Mouse (Mus musculus) kidney, postnatal 0 days (tissue): ENCODE results near the gene Gtf2e1. TPM values are rescaled to one million over a fixed set of nuclear protein-coding genes. Genes with fewer than 3 reads are reported as not detected.

Experiments
- ATAC-seq: fragments of 200-750 bp; cut with Nextera tagmentation; replicated peaks from 2 replicates; pipeline ENCODE4 v1.8.0; 2017; ENCODE audit warnings: low read depth, moderate number of reproducible peaks, moderate TSS enrichment, moderate library complexity; ENCODE audit not compliant: low FRiP score
- DNase-seq: peaks from one replicate; pipeline ENCODE4 v3.0.0-alpha.2; 2016; ENCODE audit warnings: low spot score
- H3K27ac ChIP-seq: fragments of 300-500 bp; sonication (generic); 2 replicates; pipeline ENCODE4 v1.5.1; 2014; ENCODE audit warnings: mild to moderate bottlenecking
- H3K27me3 ChIP-seq: fragments of 300-500 bp; sonication (generic); 2 replicates; pipeline ENCODE4 v1.6.1; 2014; ENCODE audit warnings: low read length, mixed read lengths; ENCODE audit not compliant: insufficient read depth
- H3K36me3 ChIP-seq: fragments of 300-500 bp; sonication (generic); 2 replicates; pipeline ENCODE4 v1.6.1; 2014; ENCODE audit warnings: low read length, mixed read lengths; ENCODE audit not compliant: insufficient read depth
- H3K4me1 ChIP-seq: fragments of 300-500 bp; sonication (generic); replicated peaks from 2 replicates; pipeline ENCODE4 v1.6.1; 2014; ENCODE audit warnings: antibody characterized with exemption, low read length, mixed read lengths; ENCODE audit not compliant: insufficient read depth
- H3K4me2 ChIP-seq: fragments of 300-500 bp; sonication (generic); 2 replicates; pipeline ENCODE4 v1.6.1; 2014; ENCODE audit warnings: mild to moderate bottlenecking, low read length, moderate library complexity, mixed read lengths
- H3K4me3 ChIP-seq: fragments of 300-500 bp; sonication (generic); replicated peaks from 2 replicates; pipeline ENCODE4 v1.5.1; 2014; ENCODE audit warnings: low read depth, low read length
- H3K9ac ChIP-seq: fragments of 300-500 bp; sonication (generic); 2 replicates; pipeline ENCODE4 v1.6.1; 2014; ENCODE audit warnings: low read depth, low read length
- H3K9me3 ChIP-seq: fragments of 300-500 bp; sonication (generic); replicated peaks from 2 replicates; pipeline ENCODE4 v1.6.1; 2016; ENCODE audit warnings: low read length, inconsistent platforms, mixed read lengths
- CTCF ChIP-seq: IDR thresholded peaks from 2 replicates; pipeline ENCODE4 v1.5.1; 2016; ENCODE audit warnings: antibody characterized with exemption, low read depth, mild to moderate bottlenecking, moderate library complexity
- WGBS: fragments of 180-500 bp; shearing (Covaris S2); extraction: QIAGEN DNeasy Blood & Tissue Kit; methylation state at CpG from one replicate; pipeline ENCODE4 v1.1.7; 2014; 5-methylcytosine and 5-hydroxymethylcytosine counted together
- polyA plus RNA-seq: library from polyadenylated mRNA; unstranded; fragments of >200 nt; fragmentation: Nextera tagmentation; extraction: Ambion mirVana; gene quantifications from 2 replicates; pipeline ENCODE4 v1.2.1, GENCODE M21; 2015

Gtf2e1 gene
- polyA plus RNA-seq, 1 experiment from 2014 or later, result 17.9 TPM

DNA sequence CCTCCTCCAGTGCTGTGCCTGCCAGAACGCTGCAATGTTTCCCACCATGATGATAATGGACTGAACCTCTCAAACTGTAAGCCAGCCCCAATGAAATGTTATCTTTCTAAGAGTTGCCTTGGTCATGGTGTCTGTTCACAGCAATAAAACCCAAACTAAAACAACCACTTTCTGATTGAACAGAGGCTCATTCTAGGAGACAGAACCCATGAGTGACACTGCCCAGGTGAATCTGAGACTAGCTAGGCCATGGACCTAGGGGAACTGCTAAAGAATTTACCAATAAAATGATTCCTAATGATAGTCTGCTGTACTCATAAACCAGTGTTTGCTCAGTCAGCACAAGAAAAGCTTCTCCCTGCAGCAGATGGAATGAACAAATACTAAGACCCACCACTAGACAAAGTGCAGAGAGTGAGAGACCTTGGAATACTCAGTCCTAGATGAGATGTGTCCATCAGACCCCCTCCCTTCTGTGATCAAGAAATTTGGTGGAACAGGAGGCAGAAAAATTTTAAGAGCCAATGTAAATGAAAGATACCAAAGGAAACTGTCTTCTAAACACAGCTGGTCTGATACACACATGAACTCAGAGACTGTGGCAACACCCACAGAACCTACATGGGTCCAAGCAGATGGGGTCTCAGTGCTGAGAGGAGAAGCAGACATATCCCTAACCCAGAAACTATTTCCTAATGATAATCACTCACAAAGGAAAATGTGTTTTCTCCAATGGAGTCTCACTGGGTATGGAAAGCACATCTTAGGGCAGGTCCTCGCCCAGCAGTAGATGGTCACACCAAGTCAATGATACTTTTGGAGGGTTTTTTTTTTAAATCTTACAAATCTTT lies 19.2 kb downstream of the Gtf2e1 start:
- ATAC-seq (no peak), DNase-seq (no peak)
- Histone ChIP-seq H3K4me3 (no peak overlapping the region), H3K27me3 (no peaks in the 10 kb centered on the region), H3K36me3 (peaks cover 30% of the 10 kb centered on the region), H3K9ac (no peak overlapping the region), H3K4me1 (no peaks in the 10 kb centered on the region), H3K4me2 (no peak overlapping the region), H3K9me3 (no peaks in the 10 kb centered on the region), H3K27ac (no peak overlapping the region)
- TF ChIP-seq CTCF, result no peak
- WGBS, result 97% methylated on average over 2 of the region's 2 CpGs

DNA sequence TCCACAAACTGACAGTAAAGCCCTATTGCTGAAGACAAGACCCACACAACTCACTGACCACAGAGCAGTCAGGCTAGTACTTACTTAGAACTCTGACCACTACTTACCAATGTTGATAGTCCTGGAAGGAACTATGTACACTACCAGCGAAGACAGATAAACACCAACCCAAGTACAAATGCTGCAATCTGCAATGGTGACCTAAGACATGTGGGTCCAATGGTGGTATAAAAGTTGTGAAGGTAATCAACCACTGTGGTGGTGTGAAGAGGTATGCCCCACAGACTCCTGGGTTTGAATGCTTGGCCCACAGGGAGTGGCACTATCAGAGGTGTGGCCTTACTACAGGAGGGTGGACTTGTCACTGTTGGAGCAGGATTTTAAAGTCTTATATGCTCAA lies 19.9 kb downstream of the Gtf2e1 start:
- no peaks in the 10 kb centered on the region for H3K9me3 ChIP-seq
- no peak overlapping the region for H3K27ac ChIP-seq
- TF ChIP-seq CTCF, result no peak
- no peak overlapping the region for H3K9ac ChIP-seq
- no peak overlapping the region for H3K4me3 ChIP-seq
- peaks cover 30% of the 10 kb centered on the region for H3K36me3 ChIP-seq
- no peaks in the 10 kb centered on the region for H3K4me1 ChIP-seq
- H3K27me3 ChIP-seq, result no peaks in the 10 kb centered on the region
- WGBS, result 100% methylated on average over 1 of the region's 1 CpGs
- no peak for DNase-seq
- no peak for ATAC-seq
- no peak overlapping the region for H3K4me2 ChIP-seq

DNA sequence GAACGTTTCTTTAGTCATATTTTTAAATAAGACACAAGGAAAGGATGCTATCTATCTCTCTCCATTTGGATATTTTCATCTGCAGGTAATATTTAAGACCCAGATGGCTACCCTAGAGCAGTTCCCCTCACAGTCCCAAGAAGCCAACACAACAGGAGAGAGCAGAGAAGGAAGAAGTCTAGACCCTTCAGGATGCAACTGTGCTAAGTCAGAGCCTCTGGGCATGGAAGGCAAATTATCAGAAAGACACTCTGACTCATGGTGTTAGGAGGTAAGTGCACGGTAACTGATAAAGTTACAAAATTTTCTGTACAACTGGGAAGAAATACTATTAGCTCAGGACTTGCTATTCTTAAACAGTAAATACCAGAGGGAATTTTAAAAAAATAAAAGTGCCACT lies 20.9 kb downstream of the Gtf2e1 start:
- Histone ChIP-seq H3K4me1 (no peaks in the 10 kb centered on the region), H3K4me2 (no peak overlapping the region), H3K27me3 (no peaks in the 10 kb centered on the region), H3K9ac (no peak overlapping the region), H3K27ac (no peak overlapping the region), H3K9me3 (no peaks in the 10 kb centered on the region), H3K36me3 (peaks cover 28% of the 10 kb centered on the region), H3K4me3 (no peak overlapping the region)
- ATAC-seq (no peak), DNase-seq (no peak)
- 93% methylated on average over 2 of the region's 2 CpGs for WGBS
- no peak for TF ChIP-seq CTCF

DNA sequence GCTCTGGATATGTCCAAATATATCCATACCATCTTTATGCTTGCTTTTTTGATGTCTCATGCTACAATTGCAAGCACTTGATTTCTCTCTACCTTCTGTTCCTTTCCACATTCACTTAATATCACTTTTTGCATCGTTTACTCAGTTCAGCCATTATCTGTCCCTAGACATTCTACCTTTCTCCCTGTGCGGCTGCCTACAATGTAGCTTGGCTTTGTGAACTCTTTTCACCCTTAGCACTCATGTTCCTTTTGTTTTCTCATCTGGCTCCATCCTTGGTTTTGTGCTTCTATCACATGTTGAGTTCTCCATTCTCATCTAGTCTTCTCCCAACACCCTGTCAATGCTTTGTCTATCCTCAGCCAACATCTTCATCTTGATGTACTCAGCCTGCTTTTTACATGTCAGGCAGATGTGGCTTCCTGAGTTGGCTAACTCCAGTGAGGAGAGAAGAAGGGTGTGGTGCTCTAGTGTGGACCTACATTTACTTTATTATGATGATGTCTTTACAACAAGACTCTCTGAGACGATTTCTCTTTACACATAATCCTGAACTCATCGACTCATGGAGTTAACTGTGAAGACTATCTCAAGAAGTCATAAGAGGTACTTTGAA lies 21.9 kb downstream of the Gtf2e1 start:
- 97% methylated on average over 4 of the region's 4 CpGs for WGBS
- ATAC-seq, result no peak
- no peaks in the 10 kb centered on the region for H3K4me1 ChIP-seq
- no peak overlapping the region for H3K4me2 ChIP-seq
- H3K27ac ChIP-seq, result no peak overlapping the region
- H3K9me3 ChIP-seq, result no peaks in the 10 kb centered on the region
- H3K4me3 ChIP-seq, result no peak overlapping the region
- no peaks in the 10 kb centered on the region for H3K27me3 ChIP-seq
- no peak for DNase-seq
- no peak for TF ChIP-seq CTCF
- H3K36me3 ChIP-seq, result peaks cover 27% of the 10 kb centered on the region
- no peak overlapping the region for H3K9ac ChIP-seq

DNA sequence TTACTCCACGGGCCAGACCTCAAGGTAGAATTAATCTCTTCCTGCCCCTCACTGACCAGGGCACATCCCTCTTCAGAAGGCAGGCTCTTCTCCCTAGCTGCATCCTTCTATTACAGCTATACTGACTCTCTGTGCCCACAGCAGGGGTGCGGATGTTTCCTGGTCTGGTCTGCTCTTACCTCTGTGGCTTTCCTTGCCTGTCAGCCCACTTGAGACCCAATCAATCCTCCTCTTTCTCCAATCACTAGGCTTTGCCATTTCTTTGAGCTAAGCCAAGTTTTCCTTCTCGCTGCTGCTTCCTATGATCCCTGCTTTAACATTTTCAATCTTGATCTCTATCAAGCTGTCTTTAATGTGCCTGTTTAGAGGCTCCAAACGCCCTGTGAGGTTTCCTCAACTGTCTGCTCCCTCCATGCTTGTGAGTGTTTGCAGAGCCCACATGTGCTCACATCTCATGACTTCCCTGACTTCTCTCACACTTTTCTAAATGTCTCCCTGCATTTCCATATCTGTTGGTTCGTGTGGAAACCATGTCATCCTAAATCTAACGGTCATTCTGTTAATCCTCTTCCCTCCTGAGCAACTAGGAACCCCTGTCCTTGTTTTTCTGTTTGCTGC lies 23.1 kb downstream of the Gtf2e1 start:
- TF ChIP-seq CTCF, result no peak
- 85% methylated on average over 6 of the region's 6 CpGs for WGBS
- DNase-seq, result no peak
- Histone ChIP-seq H3K9me3 (no peaks in the 10 kb centered on the region), H3K27me3 (no peaks in the 10 kb centered on the region), H3K27ac (no peak overlapping the region), H3K4me3 (no peak overlapping the region), H3K4me2 (no peak overlapping the region), H3K4me1 (no peaks in the 10 kb centered on the region), H3K36me3 (peaks cover 21% of the 10 kb centered on the region), H3K9ac (no peak overlapping the region)
- ATAC-seq, result no peak

DNA sequence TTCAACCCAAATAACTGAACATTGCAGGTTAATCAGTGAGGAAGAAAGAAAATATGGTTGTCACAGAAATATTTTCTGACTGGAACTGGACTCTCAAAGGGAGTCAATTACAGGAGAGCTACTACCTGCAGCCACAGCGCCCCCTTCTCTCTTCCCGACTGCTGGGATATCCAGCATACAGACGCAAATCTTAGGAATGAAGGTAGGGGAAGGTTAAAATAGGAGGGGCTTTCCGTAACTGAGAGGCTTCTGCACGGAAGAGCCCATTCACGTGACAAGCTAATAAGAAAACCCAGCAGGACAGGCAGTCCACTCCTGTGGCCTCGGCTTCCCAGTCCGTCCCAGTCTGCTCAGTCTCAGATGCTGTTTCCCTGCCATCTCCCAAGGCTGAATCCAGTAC lies 24.9 kb downstream of the Gtf2e1 start:
- Histone ChIP-seq H3K4me3 (no peak overlapping the region), H3K27me3 (no peaks in the 10 kb centered on the region), H3K9me3 (no peaks in the 10 kb centered on the region), H3K9ac (no peak overlapping the region), H3K27ac (no peak overlapping the region), H3K4me2 (no peak overlapping the region), H3K36me3 (peaks cover 10% of the 10 kb centered on the region; the same call in 1 of the 2 replicates), H3K4me1 (no peaks in the 10 kb centered on the region)
- no peak for TF ChIP-seq CTCF
- WGBS, result 86% methylated on average over 8 of the region's 8 CpGs
- ATAC-seq (no peak), DNase-seq (no peak)
